9 mouse cellular contexts compared by ENCODE assay signal in the genomic region with DNA sequence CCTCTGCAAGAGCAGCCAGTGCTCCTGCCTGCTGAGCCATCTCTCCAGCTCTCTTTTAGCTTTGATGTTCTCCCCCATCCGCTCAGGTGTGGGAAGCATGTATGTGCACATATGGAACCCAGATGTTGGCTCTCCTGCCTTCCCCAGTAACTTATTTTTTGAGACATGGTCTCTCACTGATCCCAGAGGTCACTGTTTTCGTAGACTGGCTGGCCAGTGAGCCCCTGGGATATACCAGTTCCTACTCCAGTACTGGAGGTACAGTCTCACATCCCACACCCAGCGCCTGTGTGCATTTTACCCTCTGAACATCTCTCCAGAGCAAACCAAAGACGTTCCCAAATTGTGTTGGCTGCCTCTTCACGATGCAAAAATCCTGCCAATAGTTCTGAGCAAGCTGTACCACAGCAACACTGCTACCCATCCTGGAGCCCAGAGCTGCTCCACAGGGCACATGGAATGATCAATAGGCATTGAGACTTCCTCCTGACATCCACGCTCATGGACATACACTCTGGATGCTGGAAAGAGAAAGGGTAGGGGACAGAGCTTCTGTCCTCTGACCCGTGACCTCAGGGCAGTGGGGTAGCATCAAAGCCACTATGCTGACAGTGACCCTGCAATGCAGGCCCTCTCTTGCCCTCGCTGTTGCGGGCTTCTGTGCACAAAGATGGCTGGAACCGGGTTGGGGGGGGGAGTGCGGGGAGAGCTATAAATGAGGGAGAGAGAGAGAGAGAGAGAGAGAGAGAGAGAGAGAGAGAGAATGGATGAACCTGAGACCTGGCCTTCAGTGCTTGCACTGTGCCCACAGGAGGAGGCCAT.
A peak's percentile ranks its signal among the peaks of the same experiment; 100 is the strongest.
DNase-seq lines count a peak whose midpoint lies in the region; ATAC-seq lines count a peak whose summit lies in the region.
"Had no signal": no experiment of that assay in that cellular context is flagged by ENCODE, and none has a peak within 500 bp of the region (broad histone marks: within the 10 kb centered on the region; RNA-seq: fewer than 3 reads in every experiment).

No protein-coding gene starts in this region.

- peak overlapping the region; percentile 44 for H3K27ac ChIP-seq in embryonic facial prominence, embryonic 11.5 days (replicated peaks; ENCODE audit: low read depth, low read length)
- peak overlapping the region; percentile 94 for H3K27ac ChIP-seq in hindbrain, embryonic 11.5 days (ENCODE audit: low read depth, low read length)
- peak overlapping the region; percentile 87 for H3K27ac ChIP-seq in neural tube, embryonic 14.5 days (ENCODE audit: low read depth, low read length)
- H3K27ac ChIP-seq: heart, embryonic 13.5 days had no signal

- H3K27me3 ChIP-seq in embryonic facial prominence, embryonic 11.5 days (ENCODE audit: control insufficient read depth, insufficient read depth, low read length), result no peaks in the 10 kb centered on the region; the same call in 1 of the 2 replicates
- no peaks in the 10 kb centered on the region for H3K27me3 ChIP-seq in hindbrain, embryonic 11.5 days (ENCODE audit: control insufficient read depth, insufficient read depth, low read length)
- no peaks in the 10 kb centered on the region for H3K27me3 ChIP-seq in neural tube, embryonic 14.5 days (ENCODE audit: control insufficient read depth, insufficient read depth, low read length)

- H3K9me3 ChIP-seq in embryonic facial prominence, embryonic 11.5 days (replicated peaks; ENCODE audit: control insufficient read depth, low read length), result no peaks in the 10 kb centered on the region
- no peaks in the 10 kb centered on the region for H3K9me3 ChIP-seq in hindbrain, embryonic 11.5 days (ENCODE audit: control insufficient read depth, low read length)
- no peaks in the 10 kb centered on the region for H3K9me3 ChIP-seq in neural tube, embryonic 14.5 days (ENCODE audit: control insufficient read depth, low read length)
- H3K9me3 ChIP-seq: heart, embryonic 13.5 days had no signal

- ATAC-seq in embryonic facial prominence, embryonic 11.5 days (replicated peaks; ENCODE audit: insufficient number of reproducible peaks, low FRiP score, low TSS enrichment, low read depth), result peak; percentile 21; the same call in 1 of the 2 replicates
- peak; percentile 65 for ATAC-seq in hindbrain, embryonic 11.5 days (ENCODE audit: low FRiP score)
- peak; percentile 58 for ATAC-seq in neural tube, embryonic 14.5 days (ENCODE audit: low read depth)

- WGBS in embryonic facial prominence, embryonic 11.5 days, result 37% methylated on average over 11 of the region's 11 CpGs
- whole genome bisulfite sequencing in hindbrain, embryonic 11.5 days, result 17% methylated on average over 11 of the region's 11 CpGs
- 24% methylated on average over 11 of the region's 11 CpGs for WGBS in neural tube, embryonic 14.5 days

- no peak overlapping the region for H3K4me3 ChIP-seq in embryonic facial prominence, embryonic 11.5 days (ENCODE audit: low read depth, low read length)
- H3K4me3 ChIP-seq in hindbrain, embryonic 11.5 days (ENCODE audit: low read depth, low read length), result no peak overlapping the region
- no peak overlapping the region for H3K4me3 ChIP-seq in neural tube, embryonic 14.5 days (ENCODE audit: low read depth, low read length)
- H3K4me3 ChIP-seq: heart, embryonic 13.5 days had no signal

- no peaks in the 10 kb centered on the region for H3K36me3 ChIP-seq in embryonic facial prominence, embryonic 11.5 days (replicated peaks; ENCODE audit: control insufficient read depth, insufficient read depth, low read depth, low read length)
- no peaks in the 10 kb centered on the region for H3K36me3 ChIP-seq in hindbrain, embryonic 11.5 days (ENCODE audit: control insufficient read depth, insufficient read depth, low read length)
- H3K36me3 ChIP-seq in neural tube, embryonic 14.5 days (ENCODE audit: control insufficient read depth, insufficient read depth, low read length), result no peaks in the 10 kb centered on the region
- H3K36me3 ChIP-seq: heart, embryonic 13.5 days had no signal

- no peak overlapping the region for H3K9ac ChIP-seq in embryonic facial prominence, embryonic 11.5 days (replicated peaks; ENCODE audit: low read length)
- H3K9ac ChIP-seq in hindbrain, embryonic 11.5 days (ENCODE audit: low read depth, low read length), result peak overlapping the region; percentile 49
- H3K9ac ChIP-seq in neural tube, embryonic 14.5 days (replicated peaks; ENCODE audit: low read depth, low read length), result no peak overlapping the region
- H3K9ac ChIP-seq: heart, embryonic 13.5 days had no signal

- DNase-seq in embryonic facial prominence, embryonic 11.5 days (ENCODE audit: low spot score), result peak; percentile 68
- DNase-seq in hindbrain, embryonic 11.5 days (ENCODE audit: low spot score), result peak; percentile 58
- DNase-seq in left cerebral cortex, postnatal 14 days (ENCODE audit: low spot score in 2 of 2), result peak; percentile 52 to 76
- DNase-seq in cerebellum, postnatal 36 days, result no peak
- DNase-seq in adrenal gland, adult 2 months, result no peak
- DNase-seq in adipocyte (ENCODE audit: low spot score), result no peak
- no peak for DNase-seq in lung, adult 18-20 months

- H3K4me1 ChIP-seq in embryonic facial prominence, embryonic 11.5 days (ENCODE audit: control insufficient read depth, insufficient read depth, low read length), result peaks cover 5% of the 10 kb centered on the region
- H3K4me1 ChIP-seq in hindbrain, embryonic 11.5 days (replicated peaks; ENCODE audit: control insufficient read depth, insufficient read depth, low read length), result peaks cover 30% of the 10 kb centered on the region
- peaks cover 15% of the 10 kb centered on the region for H3K4me1 ChIP-seq in neural tube, embryonic 14.5 days (ENCODE audit: control insufficient read depth, insufficient read depth, low read length)

- no peak overlapping the region for H3K4me2 ChIP-seq in embryonic facial prominence, embryonic 11.5 days (ENCODE audit: low read depth, low read length)
- no peak overlapping the region for H3K4me2 ChIP-seq in hindbrain, embryonic 11.5 days (replicated peaks; ENCODE audit: low read depth, low read length)
- H3K4me2 ChIP-seq in neural tube, embryonic 14.5 days (ENCODE audit: low read depth, low read length), result no peak overlapping the region; the same call in 1 of the 2 replicates

- intact Hi-C loops in left cerebral cortex, postnatal 14 days (cut with DNase I), result no loop called here

Comparison
In these comparisons a context has a peak if more than half of its experiments do, and no peak if none do; other contexts are left out.
1. DNase-seq: peak in embryonic facial prominence, embryonic 11.5 days (single experiment), hindbrain, embryonic 11.5 days (single experiment) and left cerebral cortex, postnatal 14 days (2 of 2); none in cerebellum, postnatal 36 days (0 of 2), adrenal gland, adult 2 months (single experiment), adipocyte (single experiment) and lung, adult 18-20 months (0 of 2).
2. H3K27ac ChIP-seq: peak in every context shown above with its lines; median percentile 94 in hindbrain, embryonic 11.5 days; 87 in neural tube, embryonic 14.5 days; 44 in embryonic facial prominence, embryonic 11.5 days.
3. Peak in every context shown above with its lines, with median percentiles within 50 percentile points of each other: ATAC-seq.